Mouse (Mus musculus) ovary, adult 10 weeks (tissue): Measurements from ENCODE around the gene Cmc1. TPM values are rescaled to one million over a fixed set of nuclear protein-coding genes. Genes with fewer than 3 reads are reported as not detected.

Source experiments
- polyA plus RNA-seq: library from polyadenylated mRNA; stranded (reverse); fragments of 350-450 nt; fragmentation: Illumina TruSeq; extraction: RNeasy Lipid Tissue Mini Kit (QIAGEN cat#74804); gene quantifications from one replicate; pipeline ENCODE4 v1.2.3, GENCODE M21; 2014

The Cmc1 gene
- polyA plus RNA-seq: 95.0 TPM

GRCm38 (mm10) chr9:118149407-118150402, at the start of gene Cmc1:
Cmc1 (minus strand) TSS chr9:118150177.

GRCm38 (mm10) chr9:118040218-118041021, 109.6 kb downstream of the Cmc1 start, which contains the start of gene Azi2:
Azi2 (plus strand) TSS chr9:118040499.

Other genes starting within 250 kb of the Cmc1 start
- gene Azi2, start 109.7 kb downstream of the Cmc1 start, polyA plus RNA-seq: 174 TPM